ENCODE assay signal across 10 mouse cellular contexts in the genomic region with DNA sequence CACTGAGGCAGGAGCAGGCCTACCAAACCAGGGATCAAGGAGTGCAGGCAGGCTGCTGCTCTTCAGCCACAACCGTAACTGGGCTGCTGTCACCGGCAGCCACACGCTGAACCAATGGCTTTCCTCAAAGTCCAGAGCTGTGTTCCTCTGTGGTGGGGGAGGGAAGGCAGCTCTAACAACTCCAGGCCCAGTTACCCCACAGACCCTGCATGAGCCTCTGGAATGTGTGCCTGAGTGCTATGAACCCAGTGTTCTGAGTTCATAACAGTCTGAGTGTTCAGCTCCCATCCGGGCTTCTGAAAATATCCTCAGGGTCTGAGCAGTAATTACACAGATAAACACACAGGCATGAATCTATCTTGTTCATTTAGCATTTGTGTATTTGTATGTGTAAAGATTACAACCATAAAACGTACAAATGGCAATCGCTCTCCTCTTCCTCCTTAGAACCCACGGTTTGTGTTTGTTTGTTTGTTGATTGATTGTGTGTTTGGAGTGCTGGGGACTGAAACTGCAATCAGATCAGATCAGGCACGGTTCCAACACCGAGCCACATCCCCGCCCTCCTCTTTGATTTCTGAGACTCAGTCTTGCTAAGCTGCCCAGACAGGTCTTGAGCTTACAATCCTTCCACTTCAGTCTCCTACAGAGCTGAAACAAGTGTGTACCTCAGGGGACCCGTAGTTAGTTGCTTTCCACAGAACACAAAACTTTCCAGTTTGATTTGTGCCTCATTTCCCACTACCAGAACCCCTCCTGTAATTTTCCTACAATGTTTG. TPM values are rescaled to one million over a fixed set of nuclear protein-coding genes. Genes with fewer than 3 reads are reported as not detected.
DNase-seq lines count a peak whose midpoint lies in the region; ATAC-seq lines count a peak whose summit lies in the region.
"Had no signal": no experiment of that assay in that cellular context is flagged by ENCODE, and none has a peak within 500 bp of the region (broad histone marks: within the 10 kb centered on the region; RNA-seq: fewer than 3 reads in every experiment).

No protein-coding gene starts in this region.

- 42% methylated on average over 11 of the region's 11 CpGs for WGBS in intestine, embryonic 16.5 days
- WGBS in intestine, embryonic 15.5 days = 43% methylated on average over 11 of the region's 11 CpGs
- WGBS in limb, embryonic 11.5 days = 20% methylated on average over 11 of the region's 11 CpGs

- H3K36me3 ChIP-seq in intestine, embryonic 16.5 days (ENCODE audit: control insufficient read depth, insufficient read depth, low read length) = no peaks in the 10 kb centered on the region
- H3K36me3 ChIP-seq in intestine, embryonic 15.5 days = no peaks in the 10 kb centered on the region
- H3K36me3 ChIP-seq in limb, embryonic 11.5 days (ENCODE audit: control insufficient read depth, insufficient read depth, low read length) = no peaks in the 10 kb centered on the region

- no peaks in the 10 kb centered on the region for H3K9me3 ChIP-seq in intestine, embryonic 16.5 days (ENCODE audit: control insufficient read depth, low read length)
- no peaks in the 10 kb centered on the region for H3K9me3 ChIP-seq in intestine, embryonic 15.5 days
- no peaks in the 10 kb centered on the region for H3K9me3 ChIP-seq in limb, embryonic 11.5 days (ENCODE audit: control insufficient read depth, low read length)

- H3K27me3 ChIP-seq in intestine, embryonic 16.5 days (replicated peaks; ENCODE audit: control insufficient read depth, insufficient read depth, low read length) = no peaks in the 10 kb centered on the region
- no peaks in the 10 kb centered on the region for H3K27me3 ChIP-seq in intestine, embryonic 15.5 days (replicated peaks)
- H3K27me3 ChIP-seq in limb, embryonic 11.5 days (ENCODE audit: control insufficient read depth, insufficient read depth, low read length) = no peaks in the 10 kb centered on the region

- H3K4me3 ChIP-seq in intestine, embryonic 16.5 days (ENCODE audit: low read length) = no peak overlapping the region
- H3K4me3 ChIP-seq in intestine, embryonic 15.5 days (replicated peaks) = no peak overlapping the region
- H3K4me3 ChIP-seq in limb, embryonic 11.5 days (ENCODE audit: low read depth, low read length) = no peak overlapping the region

- peak; percentile 47 for ATAC-seq in intestine, embryonic 16.5 days
- ATAC-seq in intestine, embryonic 15.5 days = no peak
- ATAC-seq in limb, embryonic 11.5 days (ENCODE audit: insufficient number of reproducible peaks, low FRiP score, low TSS enrichment, low read depth) = no peak; the same call in 1 of the 2 replicates

- H3K4me1 ChIP-seq in intestine, embryonic 16.5 days (ENCODE audit: control insufficient read depth, insufficient read depth, low read length) = peaks cover 18% of the 10 kb centered on the region
- H3K4me1 ChIP-seq in intestine, embryonic 15.5 days (replicated peaks) = peaks cover 26% of the 10 kb centered on the region
- H3K4me1 ChIP-seq in limb, embryonic 11.5 days (ENCODE audit: control insufficient read depth, insufficient read depth, low read length) = peaks cover 9% of the 10 kb centered on the region

- H3K9ac ChIP-seq in intestine, embryonic 16.5 days (ENCODE audit: low read depth, low read length) = no peak overlapping the region
- no peak overlapping the region for H3K9ac ChIP-seq in intestine, embryonic 15.5 days
- H3K9ac ChIP-seq in limb, embryonic 11.5 days (ENCODE audit: low read length) = no peak overlapping the region

- H3K27ac ChIP-seq in intestine, embryonic 16.5 days (ENCODE audit: low read length) = no peak overlapping the region
- no peak overlapping the region for H3K27ac ChIP-seq in intestine, embryonic 15.5 days
- H3K27ac ChIP-seq in limb, embryonic 11.5 days (replicated peaks; ENCODE audit: low read depth, low read length) = no peak overlapping the region

- H3K4me2 ChIP-seq in intestine, embryonic 16.5 days (ENCODE audit: low read depth, low read length) = no peak overlapping the region
- H3K4me2 ChIP-seq in intestine, embryonic 15.5 days (replicated peaks) = no peak overlapping the region
- H3K4me2 ChIP-seq in limb, embryonic 11.5 days (ENCODE audit: low read depth, severe bottlenecking) = no peak overlapping the region

- DNase-seq in urinary bladder, postnatal 25 days (ENCODE audit: low spot score) = peak; percentile 39
- DNase-seq in urinary bladder, postnatal 4 days (ENCODE audit: low spot score in 2 of 2) = no peak
- peak; percentile 33 for DNase-seq in limb, embryonic 11.5 days (ENCODE audit: low spot score)
- no peak for DNase-seq in right cerebral cortex, postnatal 10 days (ENCODE audit: low spot score in 2 of 2)
- DNase-seq in left cerebral cortex, postnatal 4 days = no peak
- DNase-seq in right cerebral cortex, postnatal 4 days = no peak
- DNase-seq: gastrocnemius, postnatal 14 days had no signal

- intact Hi-C loops in left cerebral cortex, postnatal 4 days (cut with DNase I) = loop anchor here (2.0 to 10.0 kb wide), 2 partner anchors 49 to 147 kb away; a partner anchor contains a TSS

RNA-seq across cellular contexts. Expression of a gene that starts 52.0 kb away (rescaled TPM):
- 20.6 and 21.2 TPM in 2 replicates for polyA plus RNA-seq in intestine, embryonic 16.5 days (2015; fragmentation: Nextera tagmentation; extraction: Ambion mirVana)
- polyA plus RNA-seq in intestine, embryonic 15.5 days (2015; fragmentation: Nextera tagmentation; extraction: Ambion mirVana) = 26.6 and 26.8 TPM in 2 replicates
- polyA plus RNA-seq in limb, embryonic 11.5 days (2014; fragmentation: Nextera tagmentation; extraction: Ambion mirVana) = 27.0 and 29.8 TPM in 2 replicates
- 10 to 100 TPM; 71.3 to 74.0 TPM for total RNA-seq in left cerebral cortex, postnatal 4 days (2021)
- polyA plus RNA-seq: erythroblast, embryonic 14.5 days had no signal

Comparison
In these comparisons a context has a peak if more than half of its experiments do, and no peak if none do; other contexts are left out.
1. DNase-seq: peak in urinary bladder, postnatal 25 days (single experiment) and limb, embryonic 11.5 days (single experiment); none in urinary bladder, postnatal 4 days (0 of 2), right cerebral cortex, postnatal 10 days (0 of 2), left cerebral cortex, postnatal 4 days (single experiment) and right cerebral cortex, postnatal 4 days (single experiment).